Mouse (Mus musculus): ENCODE measurements around the gene Kbtbd4.

- TF ChIP-seq CTCF (IDR thresholded peaks at IDR 0.05; ENCODE audit: insufficient read depth, low read depth, low read length): no peak
- no peak for TF ChIP-seq POLR2A (IDR thresholded peaks at IDR 0.05; ENCODE audit: insufficient read depth, low read depth, low read length)
Measured at GRCm38 (mm10) chr2:90960012-90960411, 55.5 kb downstream of the Kbtbd4 start.
